Mouse (Mus musculus) brain, embryonic 18.5 days (tissue): ENCODE measurements around the gene Klhl30.

Source experiments
- DNase-seq: peaks from one replicate; pipeline ENCODE4 v3.0.0-alpha.2; 2012; ENCODE audit warnings: low read depth, low spot score

Klhl30 gene

DNA sequence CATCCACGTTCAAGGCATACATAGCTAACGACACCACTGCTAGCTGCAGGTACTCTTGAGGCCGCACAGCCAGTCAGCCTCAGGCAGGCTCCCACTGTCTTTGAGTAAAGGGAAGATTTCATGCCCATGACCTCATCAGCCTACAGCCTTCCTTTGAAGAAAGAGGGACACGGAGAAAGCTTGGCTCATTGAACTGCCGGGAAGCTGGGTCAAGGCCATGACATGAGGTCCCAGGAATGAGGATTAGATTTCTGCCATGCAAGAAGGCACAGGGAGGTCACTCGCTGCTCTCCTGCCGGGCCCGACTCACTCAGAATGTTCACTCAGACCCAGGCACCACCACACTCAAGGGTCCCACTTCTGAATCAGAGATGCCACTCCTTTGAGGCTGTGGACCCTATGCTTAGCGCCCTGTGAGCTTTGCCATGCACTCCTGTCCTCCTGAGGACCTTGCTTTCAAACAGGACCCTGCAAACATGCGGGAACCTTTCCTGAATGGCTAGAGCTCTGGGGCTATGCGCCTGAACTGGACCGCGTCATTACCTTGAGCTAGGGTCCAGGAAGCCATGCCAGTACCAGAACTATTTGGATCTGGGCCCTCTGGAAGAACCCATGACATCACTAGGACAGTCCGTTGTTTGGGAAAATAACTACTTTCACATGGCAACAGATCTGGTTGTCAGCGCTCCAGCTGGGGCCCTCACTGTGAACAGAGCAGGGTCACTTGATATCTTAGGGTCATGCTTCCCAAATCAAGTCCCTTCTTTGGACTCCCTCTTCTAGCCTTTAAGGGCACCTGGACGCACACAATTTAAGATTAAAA, 14.2 kb downstream of the Klhl30 start:
- no peak for DNase-seq

DNA sequence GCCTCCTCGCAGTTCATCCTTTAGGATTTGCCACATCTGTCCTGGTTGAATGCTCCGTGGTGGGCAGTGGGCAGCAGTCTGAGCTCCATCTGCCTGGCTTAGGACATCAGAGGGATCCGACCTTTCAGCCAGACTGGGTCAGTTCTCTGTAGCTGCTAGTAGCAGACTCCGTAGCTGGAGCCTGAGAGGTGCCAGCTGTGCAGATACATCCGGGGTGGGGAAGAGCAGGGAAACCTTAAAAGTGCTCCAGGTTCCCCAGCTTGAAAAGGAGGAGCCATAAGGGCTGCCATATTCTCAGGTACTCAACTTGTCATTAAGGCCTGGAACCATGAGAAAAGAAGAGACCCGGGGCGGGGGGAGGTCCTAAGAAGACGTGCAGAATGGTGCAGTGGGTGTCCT, 15.0 kb downstream of the Klhl30 start:
- DNase-seq: no peak

DNA sequence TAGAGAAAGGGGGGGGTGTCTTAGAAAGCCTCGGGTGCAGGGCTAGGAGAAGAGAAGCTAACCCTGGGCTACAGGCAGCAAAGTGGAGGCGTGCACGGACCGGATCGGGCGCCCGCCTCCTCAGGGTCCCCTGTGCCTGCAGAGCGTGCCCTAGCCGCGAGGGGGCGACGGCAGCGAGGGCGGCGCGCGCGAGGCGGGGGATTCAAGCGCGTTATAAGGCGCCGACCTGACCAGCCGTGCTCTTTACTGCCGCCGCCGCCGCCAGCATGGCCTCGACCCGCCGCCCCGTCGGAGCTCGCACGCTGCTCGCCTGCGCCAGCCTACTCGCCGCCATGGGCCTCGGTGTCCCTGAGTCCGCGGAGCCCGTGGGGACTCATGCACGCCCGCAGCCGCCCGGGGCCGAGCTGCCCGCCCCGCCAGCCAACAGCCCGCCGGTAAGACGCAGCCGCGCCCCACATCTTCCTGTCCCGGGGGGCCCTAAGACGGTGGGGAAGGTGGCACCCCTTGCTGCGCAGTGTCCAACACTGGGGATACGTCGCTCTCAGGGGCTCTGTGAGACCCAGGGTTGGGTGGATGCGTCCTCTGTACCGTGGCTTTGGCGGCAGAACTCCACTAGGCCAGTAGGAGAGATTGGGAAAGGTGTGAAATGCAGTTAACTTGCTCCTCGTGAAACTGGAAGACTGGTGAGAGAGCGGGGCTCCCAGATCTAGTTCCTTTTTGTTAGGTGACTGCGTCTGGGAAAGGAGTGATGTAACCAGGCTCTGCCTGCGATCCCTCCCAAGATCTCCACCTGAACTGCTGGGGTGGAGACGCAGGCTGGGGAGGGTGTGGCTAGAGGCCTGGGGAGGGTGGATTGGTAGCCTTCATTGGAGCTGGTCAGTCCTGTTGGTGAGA, 15.6 kb downstream of the Klhl30 start, which contains the start of gene Erfe:
Gene Erfe, plus strand, starts transcription at position 216 of the 894 bp plus-strand sequence.
- DNase-seq: no peak

DNA sequence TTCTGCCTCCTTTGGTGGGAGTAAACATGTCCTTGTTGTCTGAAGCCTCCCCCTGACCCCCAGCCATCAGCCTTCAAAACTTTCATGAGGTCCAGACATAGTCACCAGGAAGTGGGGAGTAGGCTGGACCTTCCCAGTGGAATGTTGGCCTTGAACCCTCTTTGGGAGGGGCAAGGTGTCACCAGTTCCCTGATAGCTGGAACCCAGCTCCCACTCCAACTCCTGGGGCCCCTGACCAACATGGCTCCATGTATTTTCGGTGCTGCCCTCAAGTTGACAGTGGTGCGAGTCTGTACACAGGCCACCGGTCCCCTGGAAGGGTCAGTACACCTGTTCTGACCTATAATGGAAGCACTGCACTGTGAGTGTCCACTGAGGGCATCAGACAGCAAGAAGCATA, 16.5 kb downstream of the Klhl30 start:
- DNase-seq: no peak

DNA sequence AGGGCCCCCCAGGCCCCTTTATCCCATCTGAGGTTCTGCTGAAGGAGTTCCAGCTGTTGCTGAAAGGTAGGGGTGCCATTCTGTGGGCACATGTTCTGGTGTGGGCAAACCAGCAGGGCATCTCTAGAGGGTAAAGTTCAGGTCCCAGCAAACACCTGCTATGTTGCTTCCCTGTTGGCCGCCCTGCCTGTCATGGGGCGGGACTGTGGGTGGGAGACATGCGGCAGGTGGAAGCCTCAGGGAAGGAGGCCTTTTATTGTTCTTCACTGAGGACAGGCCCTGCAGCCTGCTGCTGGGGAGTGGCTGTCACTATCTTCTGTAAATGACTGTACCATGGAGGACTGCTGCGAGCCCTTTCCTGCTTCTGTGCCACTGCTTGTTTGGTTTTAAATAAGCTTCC, 18.6 kb downstream of the Klhl30 start:
- DNase-seq: no peak

DNA sequence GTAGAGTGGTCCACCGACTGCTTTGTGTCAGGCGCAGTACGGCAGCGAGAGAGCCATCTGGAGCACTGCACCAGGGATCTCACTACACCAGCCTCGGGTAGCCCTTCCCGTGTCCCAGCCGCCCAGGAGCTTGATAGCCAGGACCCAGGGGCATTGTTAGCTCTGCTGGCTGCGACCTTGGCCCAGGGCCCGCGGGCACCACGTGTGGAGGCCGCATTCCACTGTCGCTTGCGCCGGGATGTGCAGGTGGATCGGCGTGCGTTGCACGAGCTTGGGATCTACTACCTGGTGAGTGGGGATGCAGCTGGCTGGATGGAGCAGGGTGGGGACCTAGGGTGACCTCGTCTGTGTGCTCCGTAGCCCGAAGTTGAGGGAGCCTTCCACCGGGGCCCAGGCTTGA, 19.2 kb downstream of the Klhl30 start:
- no peak for DNase-seq

DNA sequence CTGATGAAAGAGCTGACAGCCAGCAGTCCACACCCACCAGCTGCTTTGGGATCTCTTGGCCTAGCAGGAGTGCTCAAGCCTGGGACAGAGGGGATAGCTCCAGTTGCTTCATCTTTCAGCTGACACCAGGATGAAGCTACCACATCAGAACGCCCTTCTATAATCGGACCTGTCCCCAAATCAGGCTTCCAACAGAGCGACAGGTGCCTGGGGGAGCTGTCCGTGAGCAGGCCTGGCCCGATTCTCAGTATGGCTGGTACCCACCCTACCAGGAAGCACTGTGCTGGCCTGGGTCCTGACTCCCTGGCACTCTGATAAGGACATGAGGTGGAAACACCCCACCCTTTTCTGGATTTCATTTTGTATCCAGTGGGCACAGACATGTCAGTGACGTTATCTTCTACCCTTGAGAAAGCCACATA, 22.6 kb downstream of the Klhl30 start:
- DNase-seq: no peak

DNA sequence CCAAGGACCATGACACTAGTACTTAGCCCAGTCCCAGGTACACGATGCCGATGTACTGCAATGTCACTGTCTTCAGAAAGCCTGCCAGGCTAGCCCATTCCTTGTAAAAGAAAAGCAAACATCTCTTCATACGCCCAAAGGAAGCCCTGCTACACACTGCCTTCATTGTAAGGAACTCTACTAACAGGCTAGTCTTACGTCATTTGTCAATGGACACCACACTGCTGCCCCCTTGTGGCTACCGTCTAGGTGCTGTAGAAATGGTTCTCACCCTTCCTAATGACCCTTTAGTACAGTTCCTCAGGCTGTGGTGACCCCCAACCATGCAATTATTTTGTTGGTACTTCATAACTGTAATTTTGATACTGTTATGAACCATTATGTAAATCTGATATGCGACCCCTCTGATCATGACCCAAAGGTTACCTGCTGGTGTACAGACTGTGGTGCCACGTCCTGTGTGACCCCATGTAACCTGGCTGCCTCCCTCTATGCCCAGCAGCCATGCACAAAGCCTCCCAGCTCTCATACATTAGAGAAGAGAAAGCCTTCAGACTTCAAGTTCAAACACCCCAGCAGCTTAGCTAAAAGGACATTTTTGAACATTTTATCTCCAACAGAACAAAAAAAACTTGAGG, 29.8 kb downstream of the Klhl30 start:
- peak; percentile 26 for DNase-seq

DNA sequence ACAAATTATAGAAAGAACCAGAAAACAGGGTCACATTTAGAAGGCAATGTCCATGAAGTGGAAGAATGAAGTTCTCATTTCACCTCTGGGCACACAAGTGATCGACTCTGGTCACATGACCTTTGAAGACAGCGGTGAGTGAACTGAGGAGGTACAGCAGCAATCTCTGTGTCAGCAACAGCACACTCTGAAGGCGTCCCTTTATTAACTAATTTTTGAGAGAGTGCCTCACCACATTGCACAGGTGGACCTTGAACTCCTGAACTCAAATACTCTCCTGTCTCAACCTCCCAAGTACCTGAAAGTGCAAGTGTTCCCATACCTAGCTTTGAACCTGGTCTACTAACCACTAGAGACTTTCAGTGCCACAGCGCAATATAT, 30.3 kb downstream of the Klhl30 start:
- DNase-seq: no peak

DNA sequence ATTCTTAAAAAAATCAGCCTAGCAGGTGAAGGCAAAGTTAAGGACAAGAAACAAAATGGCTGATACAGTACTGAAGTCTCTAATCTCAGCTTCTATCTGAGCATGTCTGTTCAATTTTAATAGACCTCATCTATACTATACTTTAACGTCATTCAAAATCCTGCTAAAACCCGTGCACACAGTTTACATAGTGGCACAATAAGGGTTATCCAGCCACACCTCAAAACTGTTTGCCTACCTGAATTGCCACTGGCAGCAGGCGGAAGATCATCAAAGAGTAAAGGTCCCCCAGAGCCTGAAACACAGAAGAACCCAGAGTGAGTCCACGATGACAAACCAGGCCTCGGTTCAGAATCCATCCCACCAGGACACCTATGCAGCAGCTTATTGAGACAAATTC, 39.6 kb downstream of the Klhl30 start:
- no peak for DNase-seq

DNA sequence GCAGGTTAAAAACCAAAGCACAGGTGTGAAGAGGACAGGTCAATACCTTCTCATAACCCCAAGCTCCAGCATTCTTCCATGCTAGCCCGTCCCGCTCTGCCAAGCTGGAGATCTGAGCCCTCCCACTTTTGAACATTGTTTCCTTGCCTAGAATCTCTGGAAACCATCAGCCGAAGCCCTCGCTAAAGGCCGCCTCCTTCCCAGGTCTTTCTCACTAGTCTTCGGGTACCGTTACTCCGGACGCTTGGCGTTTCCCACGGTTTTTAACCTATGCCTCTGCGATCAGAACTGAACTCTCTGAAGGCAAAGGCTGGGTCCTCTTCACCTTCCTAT, 47.1 kb downstream of the Klhl30 start:
- DNase-seq: no peak

DNA sequence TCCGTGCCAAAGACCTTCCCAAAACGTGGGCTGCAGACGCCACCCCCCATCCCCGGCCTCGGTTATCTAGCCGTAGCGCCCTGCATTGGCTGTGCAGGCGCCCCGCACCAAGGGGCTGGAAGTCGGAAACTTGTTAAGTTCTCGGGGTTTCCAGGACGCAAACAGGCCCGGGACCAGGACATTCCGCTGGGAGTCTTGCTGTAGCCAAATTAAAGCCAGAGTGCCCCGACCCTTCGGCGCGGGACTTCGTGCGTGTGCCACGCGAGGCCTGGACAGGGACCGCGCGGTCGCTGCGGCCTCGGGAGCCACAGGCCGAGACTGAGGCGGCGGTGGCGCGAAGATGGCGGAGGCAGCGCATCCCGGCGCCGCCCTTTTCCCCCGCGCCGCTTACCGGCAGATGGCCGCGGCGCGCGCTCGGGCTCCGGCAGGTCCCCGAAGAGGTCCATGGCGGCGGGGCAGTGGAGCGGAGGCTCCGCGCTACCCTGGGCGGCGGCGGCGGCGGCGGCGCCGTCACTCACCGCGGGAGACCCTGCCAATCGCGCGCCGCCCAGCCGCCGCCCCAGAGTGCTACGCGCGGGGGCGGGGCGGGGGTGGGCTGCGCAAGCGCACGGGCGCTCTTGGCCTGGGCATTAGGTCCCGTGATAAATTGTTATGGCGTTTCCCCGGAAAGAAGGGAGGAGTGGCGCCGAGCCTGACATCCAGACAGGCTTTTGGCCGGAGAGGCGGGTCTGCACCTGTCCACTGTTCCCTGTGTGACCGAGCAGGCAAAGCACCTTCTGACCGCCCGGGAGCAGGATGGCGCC, 47.6 kb downstream of the Klhl30 start, which contains the start of gene Ilkap:
Gene Ilkap, minus strand, starts transcription at position 556 of the 803 bp plus-strand sequence.
- DNase-seq: peak; percentile 64

DNA sequence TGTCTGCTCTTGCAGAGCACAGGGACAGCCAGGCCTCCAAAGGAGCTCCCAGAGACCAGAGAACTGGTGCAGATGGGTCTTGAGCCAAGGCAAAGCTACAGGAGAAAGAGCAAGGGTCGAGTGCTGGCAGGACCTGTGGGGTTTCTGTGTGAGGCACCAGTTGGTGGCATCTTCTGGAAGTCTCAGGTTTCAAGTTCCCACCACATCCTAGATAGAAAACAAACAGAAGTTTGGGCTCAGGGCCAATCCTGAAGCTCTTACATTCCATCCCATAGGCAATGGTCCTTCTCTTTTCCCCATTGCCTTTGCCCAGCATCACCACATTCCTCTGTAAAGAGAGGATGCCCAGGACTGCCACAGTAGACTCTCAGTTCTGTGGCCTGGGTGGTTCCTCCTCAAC, 54.2 kb downstream of the Klhl30 start:
- no peak for DNase-seq

DNA sequence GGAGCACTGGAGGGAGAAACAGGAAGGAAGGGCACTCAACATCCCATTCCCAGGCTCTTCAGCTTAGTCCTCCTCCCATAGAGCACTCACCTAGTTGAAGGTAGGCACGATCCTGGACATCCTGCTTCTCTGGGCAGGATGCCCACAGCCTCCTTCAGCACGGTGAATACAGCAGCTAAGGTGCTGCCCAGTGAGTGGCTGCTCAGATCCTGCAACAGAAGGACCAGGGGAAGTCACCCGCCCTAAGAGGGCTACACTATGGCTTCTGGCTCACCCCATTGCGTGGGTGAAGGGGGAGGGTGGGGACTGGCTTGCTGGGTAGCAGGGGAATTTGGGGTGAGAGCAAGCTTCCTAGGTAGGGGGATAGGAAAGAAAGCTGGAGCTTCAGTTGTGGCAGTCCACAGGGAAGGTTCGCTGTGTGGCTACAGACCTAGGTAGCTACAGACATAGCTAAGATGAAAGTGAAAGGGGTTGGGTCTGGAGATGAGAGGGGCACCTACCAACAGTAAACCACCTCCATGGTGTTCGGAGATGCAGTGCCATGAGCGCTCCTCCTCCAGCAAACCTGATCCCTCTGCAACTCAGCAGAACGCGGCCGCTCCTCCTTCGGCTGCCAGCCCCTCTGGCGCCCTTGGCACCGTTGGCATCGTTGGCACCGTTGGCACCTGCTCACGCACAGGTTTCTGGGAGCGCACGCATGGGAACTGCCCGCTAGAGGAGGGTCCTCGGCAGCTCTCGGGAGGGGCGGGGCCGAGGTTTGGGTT, 54.8 kb downstream of the Klhl30 start:
- no peak for DNase-seq

DNA sequence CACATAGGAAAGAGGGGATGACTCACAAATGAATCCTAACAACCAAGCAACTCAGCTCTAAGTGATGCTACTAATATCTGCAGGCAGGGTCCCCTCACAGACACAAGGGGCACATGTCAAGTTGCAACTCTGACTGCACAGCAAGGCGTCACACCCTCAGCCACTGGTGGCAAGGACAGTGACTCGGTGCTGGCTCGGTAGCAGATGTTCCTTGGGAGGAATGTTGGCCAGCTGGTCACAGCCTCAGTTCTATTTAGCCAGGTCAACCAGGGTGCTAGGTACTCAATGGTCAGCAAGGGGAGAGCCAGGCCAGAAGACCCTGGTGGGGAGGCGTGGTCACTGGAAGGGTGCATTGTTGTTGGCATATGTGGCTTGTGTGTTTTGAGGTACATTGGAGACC, 57.0 kb downstream of the Klhl30 start:
- no peak for DNase-seq

DNA sequence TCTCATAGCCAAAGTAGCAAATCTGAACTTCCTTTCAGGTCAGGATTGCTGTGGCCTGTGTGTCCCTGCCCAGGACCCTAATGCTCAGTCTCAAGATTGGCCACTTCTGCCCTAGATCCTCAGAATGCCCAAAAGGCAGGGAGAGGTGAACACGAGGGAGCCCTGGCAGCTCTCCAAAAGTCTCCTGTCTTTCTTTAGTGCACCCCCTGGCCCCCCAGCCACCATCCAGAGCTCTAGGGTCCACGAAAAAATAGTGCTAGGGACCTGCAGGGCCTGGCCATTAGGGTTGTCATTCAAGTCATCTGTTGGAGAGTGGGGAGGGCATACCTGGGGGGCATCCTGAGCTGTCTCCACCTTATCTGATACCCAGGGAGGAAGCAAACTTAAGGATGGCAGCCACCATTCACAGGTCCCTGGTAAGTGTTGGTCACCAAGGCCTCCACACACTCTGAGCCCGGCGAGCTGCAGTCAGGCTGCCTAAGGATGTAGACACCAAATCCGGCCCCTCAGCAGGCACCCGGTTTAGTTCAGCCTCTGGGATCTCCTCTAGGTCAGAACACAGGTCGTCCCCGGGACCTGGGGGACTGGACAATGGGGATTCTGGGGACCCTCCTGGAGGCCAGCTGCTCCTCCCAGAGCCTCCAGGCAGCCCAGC, 60.9 kb downstream of the Klhl30 start:
- DNase-seq: no peak
